Mouse (Mus musculus) intestine, embryonic 16.5 days (tissue): Measurements from ENCODE around the gene Mrm3. TPM values are rescaled to one million over a fixed set of nuclear protein-coding genes. Genes with fewer than 3 reads are reported as not detected.

Experiments used
- ATAC-seq: fragments of 200-750 bp; cut with Nextera tagmentation; 2 replicates; pipeline ENCODE4 v1.8.0; 2017; ENCODE audit warnings: moderate TSS enrichment, moderate library complexity
- H3K27ac ChIP-seq: fragments of 300-500 bp; sonication (generic); 2 replicates; pipeline ENCODE4 v1.5.1; 2014; ENCODE audit warnings: mild to moderate bottlenecking, low read length
- H3K27me3 ChIP-seq: fragments of 300-500 bp; sonication (generic); replicated peaks from 2 replicates; pipeline ENCODE4 v1.6.1; 2014; ENCODE audit warnings: low read length, control low read depth, mixed read lengths; ENCODE audit not compliant: control insufficient read depth, insufficient read depth
- H3K36me3 ChIP-seq: fragments of 300-500 bp; sonication (generic); 2 replicates; pipeline ENCODE4 v1.6.1; 2014; ENCODE audit warnings: low read length, control low read depth; ENCODE audit not compliant: control insufficient read depth, insufficient read depth
- H3K4me1 ChIP-seq: fragments of 300-500 bp; sonication (generic); 2 replicates; pipeline ENCODE4 v1.6.1; 2014; ENCODE audit warnings: low read length, control low read depth, mixed read lengths; ENCODE audit not compliant: control insufficient read depth, insufficient read depth
- H3K4me2 ChIP-seq: fragments of 300-500 bp; sonication (generic); 2 replicates; pipeline ENCODE4 v1.6.1; 2014; ENCODE audit warnings: low read depth, low read length, control low read depth
- H3K4me3 ChIP-seq: fragments of 300-500 bp; sonication (generic); 2 replicates; pipeline ENCODE4 v1.5.1; 2014; ENCODE audit warnings: mild to moderate bottlenecking, low read length
- H3K9ac ChIP-seq: fragments of 300-500 bp; sonication (generic); 2 replicates; pipeline ENCODE4 v1.6.1; 2014; ENCODE audit warnings: low read depth, low read length
- H3K9me3 ChIP-seq: fragments of 300-500 bp; sonication (generic); 2 replicates; pipeline ENCODE4 v1.6.1; 2016; ENCODE audit warnings: low read length, control low read depth; ENCODE audit not compliant: control insufficient read depth
- whole genome bisulfite sequencing: fragments of 180-500 bp; shearing (Covaris S2); extraction: QIAGEN DNeasy Blood & Tissue Kit; methylation state at CpG from one replicate; pipeline ENCODE4 v1.1.7; 2014; 5-methylcytosine and 5-hydroxymethylcytosine counted together
- polyA plus RNA-seq: library from polyadenylated mRNA; unstranded; fragments of >200 nt; fragmentation: Nextera tagmentation; extraction: Ambion mirVana; gene quantifications from 2 replicates; pipeline ENCODE4 v1.2.1, GENCODE M21; 2015

The Mrm3 gene
- polyA plus RNA-seq, 1 experiment from 2014 or later = 29.2 TPM

GRCm38 (mm10) chr11:76279971-76280370 is 36.5 kb downstream of the Mrm3 start:
- H3K9ac ChIP-seq = no peak overlapping the region
- no peak overlapping the region for H3K27ac ChIP-seq
- H3K27me3 ChIP-seq = no peaks in the 10 kb centered on the region
- H3K4me3 ChIP-seq = no peak overlapping the region
- H3K36me3 ChIP-seq = no peaks in the 10 kb centered on the region
- no peak overlapping the region for H3K4me2 ChIP-seq
- H3K4me1 ChIP-seq = no peaks in the 10 kb centered on the region; the same call in 1 of the 2 replicates
- 55% methylated on average over 2 of the region's 2 CpGs for WGBS
- no peaks in the 10 kb centered on the region for H3K9me3 ChIP-seq
- ATAC-seq = no peak

- no peak overlapping the region for H3K27ac ChIP-seq
- no peak overlapping the region for H3K9ac ChIP-seq
- no peaks in the 10 kb centered on the region for H3K9me3 ChIP-seq
- no peak overlapping the region for H3K4me2 ChIP-seq
- WGBS = 89% methylated on average over 6 of the region's 6 CpGs
- H3K4me1 ChIP-seq = peaks cover 16% of the 10 kb centered on the region
- no peaks in the 10 kb centered on the region for H3K27me3 ChIP-seq
- no peak for ATAC-seq
- H3K4me3 ChIP-seq = no peak overlapping the region
- no peaks in the 10 kb centered on the region for H3K36me3 ChIP-seq
These were observed 40.3 kb downstream of the Mrm3 start for GRCm38 (mm10) chr11:76283841-76284240.

GRCm38 (mm10) chr11:76285431-76286075 is 42.0 kb downstream of the Mrm3 start:
- no peaks in the 10 kb centered on the region for H3K27me3 ChIP-seq
- H3K4me1 ChIP-seq = peaks cover 16% of the 10 kb centered on the region
- WGBS = 48% methylated on average over 7 of the region's 7 CpGs
- no peak overlapping the region for H3K4me2 ChIP-seq
- H3K4me3 ChIP-seq = no peak overlapping the region
- H3K9me3 ChIP-seq = no peaks in the 10 kb centered on the region
- ATAC-seq = peak; percentile 61; the same call in 1 of the 2 replicates
- no peaks in the 10 kb centered on the region for H3K36me3 ChIP-seq
- H3K27ac ChIP-seq = no peak overlapping the region
- no peak overlapping the region for H3K9ac ChIP-seq

GRCm38 (mm10) chr11:76286534-76287126 is 43.1 kb downstream of the Mrm3 start:
- no peak overlapping the region for H3K4me2 ChIP-seq
- 65% methylated on average over 10 of the region's 10 CpGs for WGBS
- H3K27me3 ChIP-seq = no peaks in the 10 kb centered on the region
- H3K36me3 ChIP-seq = no peaks in the 10 kb centered on the region
- ATAC-seq = no peak
- no peak overlapping the region for H3K27ac ChIP-seq
- no peak overlapping the region for H3K9ac ChIP-seq
- H3K4me3 ChIP-seq = no peak overlapping the region
- H3K4me1 ChIP-seq = peaks cover 21% of the 10 kb centered on the region
- no peaks in the 10 kb centered on the region for H3K9me3 ChIP-seq

- H3K4me2 ChIP-seq = no peak overlapping the region
- WGBS = 50% methylated on average over 10 of the region's 10 CpGs
- H3K27ac ChIP-seq = no peak overlapping the region
- no peaks in the 10 kb centered on the region for H3K36me3 ChIP-seq
- H3K9me3 ChIP-seq = no peaks in the 10 kb centered on the region
- no peak for ATAC-seq
- H3K4me1 ChIP-seq = peaks cover 26% of the 10 kb centered on the region
- H3K9ac ChIP-seq = no peak overlapping the region
- no peak overlapping the region for H3K4me3 ChIP-seq
- H3K27me3 ChIP-seq = no peaks in the 10 kb centered on the region
These were observed 43.8 kb downstream of the Mrm3 start for GRCm38 (mm10) chr11:76287301-76287700.

GRCm38 (mm10) chr11:76288645-76289044 is 45.1 kb downstream of the Mrm3 start:
- Histone ChIP-seq H3K27ac (no peak overlapping the region), H3K9me3 (no peaks in the 10 kb centered on the region), H3K4me1 (peaks cover 35% of the 10 kb centered on the region), H3K4me3 (no peak overlapping the region), H3K9ac (no peak overlapping the region), H3K27me3 (no peaks in the 10 kb centered on the region), H3K4me2 (no peak overlapping the region), H3K36me3 (no peaks in the 10 kb centered on the region)
- no peak for ATAC-seq
- 83% methylated on average over 6 of the region's 6 CpGs for WGBS

- Histone ChIP-seq H3K27me3 (no peaks in the 10 kb centered on the region), H3K4me3 (no peak overlapping the region), H3K27ac (peak overlapping the region; percentile 7; the same call in 1 of the 2 replicates), H3K4me1 (peaks cover 38% of the 10 kb centered on the region), H3K9ac (no peak overlapping the region), H3K4me2 (no peak overlapping the region), H3K9me3 (no peaks in the 10 kb centered on the region), H3K36me3 (no peaks in the 10 kb centered on the region)
- ATAC-seq = no peak
- 40% methylated on average over 11 of the region's 11 CpGs for WGBS
These were observed 46.9 kb downstream of the Mrm3 start for GRCm38 (mm10) chr11:76290367-76290766.

- peak overlapping the region; percentile 11; the same call in 1 of the 2 replicates for H3K4me2 ChIP-seq
These were observed 48.4 kb downstream of the Mrm3 start for GRCm38 (mm10) chr11:76291960-76292359.

GRCm38 (mm10) chr11:76292398-76292797 is 48.9 kb downstream of the Mrm3 start:
- Histone ChIP-seq H3K27ac (peak overlapping the region; percentile 60), H3K27me3 (no peaks in the 10 kb centered on the region), H3K4me3 (no peak overlapping the region), H3K9ac (no peak overlapping the region), H3K4me1 (peaks cover 34% of the 10 kb centered on the region), H3K9me3 (no peaks in the 10 kb centered on the region), H3K36me3 (no peaks in the 10 kb centered on the region), H3K4me2 (peak overlapping the region; percentile 11; the same call in 1 of the 2 replicates)
- peak; percentile 42; the same call in 1 of the 2 replicates for ATAC-seq
- 35% methylated on average over 15 of the region's 15 CpGs for WGBS

More at GRCm38 (mm10) chr11:76291960-76292359, 48.4 kb downstream of the Mrm3 start:
- Histone ChIP-seq H3K4me1 (peaks cover 36% of the 10 kb centered on the region), H3K9me3 (no peaks in the 10 kb centered on the region), H3K4me3 (no peak overlapping the region), H3K27me3 (no peaks in the 10 kb centered on the region), H3K36me3 (no peaks in the 10 kb centered on the region), H3K9ac (no peak overlapping the region), H3K27ac (peak overlapping the region; percentile 50)
- no peak for ATAC-seq
- 73% methylated on average over 4 of the region's 4 CpGs for WGBS
